Mouse (Mus musculus): ENCODE measurements around the gene Gtf3a. TPM values are rescaled to one million over a fixed set of nuclear protein-coding genes. Genes with fewer than 3 reads are reported as not detected.

Gene Gtf3a
- polyA plus RNA-seq, 2 experiments: 87.0 to 100 TPM

- no peak overlapping the region for H3K27ac ChIP-seq (replicated peaks; ENCODE audit: low read depth, low read length)
- ATAC-seq (ENCODE audit: low FRiP score, low read depth): no peak
- no peak for TF ChIP-seq POLR2A (IDR thresholded peaks at IDR 0.05; ENCODE audit: borderline replicate concordance, extremely low read depth, insufficient read depth, insufficient read length)
- no peak overlapping the region for H3K4me3 ChIP-seq (replicated peaks; ENCODE audit: low read length)
- H3K36me3 ChIP-seq (ENCODE audit: control insufficient read depth, insufficient read depth, low read length): peaks cover 88% of the 10 kb centered on the region
- 91% methylated on average over 7 of the region's 7 CpGs for WGBS
- no peak overlapping the region for H3K4me2 ChIP-seq (replicated peaks; ENCODE audit: low read depth, low read length, severe bottlenecking)
- no peaks in the 10 kb centered on the region for H3K9me3 ChIP-seq (ENCODE audit: control insufficient read depth, low read length)
- no peaks in the 10 kb centered on the region for H3K27me3 ChIP-seq (ENCODE audit: control insufficient read depth, insufficient read depth, low read length)
- DNase-seq (ENCODE audit: low spot score): no peak
- H3K4me1 ChIP-seq (ENCODE audit: control insufficient read depth, insufficient read depth, low read length): 0 out of 2 replicates have a peak, but pooled peaks cover under 1% of the 10 kb centered on the region
- H3K9ac ChIP-seq (ENCODE audit: low read depth, low read length, severe bottlenecking): no peak overlapping the region
These were observed 6.1 kb downstream of the Gtf3a start for GRCm38 (mm10) chr5:146954576-146954975.

GRCm38 (mm10) chr5:146955651-146956050 lies 7.2 kb downstream of the Gtf3a start:
- no peak for ATAC-seq (ENCODE audit: low FRiP score, low read depth)
- H3K4me3 ChIP-seq (replicated peaks; ENCODE audit: low read length): no peak overlapping the region
- DNase-seq (ENCODE audit: low spot score): no peak
- H3K9me3 ChIP-seq (ENCODE audit: control insufficient read depth, low read length): no peaks in the 10 kb centered on the region
- no peak overlapping the region for H3K9ac ChIP-seq (ENCODE audit: low read depth, low read length, severe bottlenecking)
- H3K36me3 ChIP-seq (ENCODE audit: control insufficient read depth, insufficient read depth, low read length): peaks cover 89% of the 10 kb centered on the region
- H3K27me3 ChIP-seq (ENCODE audit: control insufficient read depth, insufficient read depth, low read length): no peaks in the 10 kb centered on the region
- no peaks in the 10 kb centered on the region for H3K4me1 ChIP-seq (ENCODE audit: control insufficient read depth, insufficient read depth, low read length)
- 87% methylated on average over 5 of the region's 5 CpGs for WGBS
- no peak for TF ChIP-seq POLR2A (IDR thresholded peaks at IDR 0.05; ENCODE audit: borderline replicate concordance, extremely low read depth, insufficient read depth, insufficient read length)
- H3K4me2 ChIP-seq (replicated peaks; ENCODE audit: low read depth, low read length, severe bottlenecking): no peak overlapping the region
- no peak overlapping the region for H3K27ac ChIP-seq (replicated peaks; ENCODE audit: low read depth, low read length)

- Histone ChIP-seq H3K4me3 (replicated peaks; ENCODE audit: low read length) (no peak overlapping the region), H3K36me3 (ENCODE audit: control insufficient read depth, insufficient read depth, low read length) (peaks cover 83% of the 10 kb centered on the region), H3K4me1 (ENCODE audit: control insufficient read depth, insufficient read depth, low read length) (no peaks in the 10 kb centered on the region), H3K27ac (replicated peaks; ENCODE audit: low read depth, low read length) (no peak overlapping the region), H3K4me2 (replicated peaks; ENCODE audit: low read depth, low read length, severe bottlenecking) (no peak overlapping the region), H3K9me3 (ENCODE audit: control insufficient read depth, low read length) (no peaks in the 10 kb centered on the region), H3K9ac (ENCODE audit: low read depth, low read length, severe bottlenecking) (no peak overlapping the region), H3K27me3 (ENCODE audit: control insufficient read depth, insufficient read depth, low read length) (no peaks in the 10 kb centered on the region)
- ATAC-seq (ENCODE audit: low FRiP score, low read depth): no peak
- TF ChIP-seq POLR2A (IDR thresholded peaks at IDR 0.05; ENCODE audit: borderline replicate concordance, extremely low read depth, insufficient read depth, insufficient read length): no peak
- WGBS: 93% methylated on average over 18 of the region's 18 CpGs
- no peak for DNase-seq (ENCODE audit: low spot score)
These were observed 8.2 kb downstream of the Gtf3a start for GRCm38 (mm10) chr5:146956678-146957077.

- Histone ChIP-seq H3K4me1 (ENCODE audit: control insufficient read depth, insufficient read depth, low read length) (peaks cover 9% of the 10 kb centered on the region), H3K9ac (ENCODE audit: low read depth, low read length, severe bottlenecking) (peak within 1 kb of the TSS; percentile 67), H3K36me3 (ENCODE audit: control insufficient read depth, insufficient read depth, low read length) (peaks cover 21% of the 10 kb centered on the region), H3K9me3 (ENCODE audit: control insufficient read depth, low read length) (no peaks in the 10 kb centered on the region), H3K4me3 (replicated peaks; ENCODE audit: low read length) (peak within 1 kb of the TSS; percentile 75), H3K4me2 (replicated peaks; ENCODE audit: low read depth, low read length, severe bottlenecking) (peak within 1 kb of the TSS; percentile 59), H3K27ac (replicated peaks; ENCODE audit: low read depth, low read length) (peak within 1 kb of the TSS; percentile 48), H3K27me3 (ENCODE audit: control insufficient read depth, insufficient read depth, low read length) (no peaks in the 10 kb centered on the region)
- peak; percentile 77; the same call in 1 of the 2 replicates for TF ChIP-seq POLR2A (IDR thresholded peaks at IDR 0.05; ENCODE audit: borderline replicate concordance, extremely low read depth, insufficient read depth, insufficient read length)
- 3% methylated on average over 46 of the region's 46 CpGs for WGBS
- peak; percentile 88 for ATAC-seq (ENCODE audit: low FRiP score, low read depth)
- DNase-seq (ENCODE audit: low spot score): peak; percentile 91
These were observed 14.9 kb downstream of the Gtf3a start, which contains the start of gene Mtif3 for GRCm38 (mm10) chr5:146963118-146963936. Mtif3 (minus strand) TSS chr5:146963800.

- DNase-seq (ENCODE audit: low spot score): peak; percentile 27
- no peak overlapping the region for H3K27ac ChIP-seq (replicated peaks; ENCODE audit: low read depth, low read length)
- H3K9me3 ChIP-seq (ENCODE audit: control insufficient read depth, low read length): no peaks in the 10 kb centered on the region
- H3K27me3 ChIP-seq (ENCODE audit: control insufficient read depth, insufficient read depth, low read length): no peaks in the 10 kb centered on the region
- peak overlapping the region; percentile 75 for H3K4me3 ChIP-seq (replicated peaks; ENCODE audit: low read length)
- peak overlapping the region; percentile 67 for H3K9ac ChIP-seq (ENCODE audit: low read depth, low read length, severe bottlenecking)
- no peak for ATAC-seq (ENCODE audit: low FRiP score, low read depth)
- WGBS: 54% methylated on average over 8 of the region's 8 CpGs
- H3K4me1 ChIP-seq (ENCODE audit: control insufficient read depth, insufficient read depth, low read length): peaks cover 9% of the 10 kb centered on the region
- no peak for TF ChIP-seq POLR2A (IDR thresholded peaks at IDR 0.05; ENCODE audit: borderline replicate concordance, extremely low read depth, insufficient read depth, insufficient read length)
- peaks cover 15% of the 10 kb centered on the region for H3K36me3 ChIP-seq (ENCODE audit: control insufficient read depth, insufficient read depth, low read length)
- H3K4me2 ChIP-seq (replicated peaks; ENCODE audit: low read depth, low read length, severe bottlenecking): peak overlapping the region; percentile 47
These were observed 15.5 kb downstream of the Gtf3a start for GRCm38 (mm10) chr5:146963937-146964278.
